Mouse (Mus musculus) layer of hippocampus, postnatal 14 days (tissue): ENCODE data around the gene Acadl. TPM values are rescaled to one million over a fixed set of nuclear protein-coding genes. Genes with fewer than 3 reads are reported as not detected.

Source experiments
- DNase-seq, 2 experiments: peaks; one replicate each; pipeline ENCODE4 v3.0.0; 2021 to 2022; ENCODE audit warnings: low spot score in 2 of 2, mixed read lengths in 1 of 2
- total RNA-seq, 2 experiments: library from RNA; stranded (reverse); gene quantifications; 2 replicates each; pipeline ENCODE4 v1.2.3; 2021

The Acadl gene
- total RNA-seq, 2 experiments from 2014 or later = 33.7 to 34.2 TPM

- DNase-seq = no peak
Measured at GRCm38 (mm10) chr1:66792838-66793466, 70.1 kb downstream of the Acadl start.

GRCm38 (mm10) chr1:66782296-66782695 is 80.8 kb downstream of the Acadl start:
- no peak for DNase-seq

GRCm38 (mm10) chr1:66781027-66781426 is 82.0 kb downstream of the Acadl start:
- DNase-seq = no peak

Other genes starting within 250 kb of the Acadl start
- 10 to 100 TPM; 36.7 to 37.1 TPM for gene Rpe, start 162.4 kb downstream of the Acadl start, total RNA-seq
- 10 to 100 TPM; 14.3 to 15.0 TPM for gene Kansl1l, start 45.7 kb downstream of the Acadl start, total RNA-seq
- 1 to 10 TPM in 1 of 2 experiments, not detected in 1; 1.0 TPM for gene Myl1, start 82.1 kb upstream of the Acadl start, total RNA-seq
- gene Lancl1, start 175.6 kb upstream of the Acadl start, total RNA-seq = 100 to 1,000 TPM; 142 to 160 TPM